Mouse (Mus musculus): ENCODE data around the gene Gm11492.

- no peak for TF ChIP-seq POLR2A (IDR thresholded peaks at IDR 0.05; ENCODE audit: insufficient read depth, low read depth, low read length)
- no peak for TF ChIP-seq CTCF (IDR thresholded peaks at IDR 0.05)
Measured at GRCm38 (mm10) chr11:87553342-87553741, 13.1 kb upstream of the Gm11492 start.

Data from heart, adult 2 months (tissue).